ENCODE assay signal across 27 mouse cellular contexts in genomic region chr8:106642172-106642571, GRCm38 (mm10). TPM values are rescaled to one million over a fixed set of nuclear protein-coding genes. Genes with fewer than 3 reads are reported as not detected.
A peak's percentile ranks its signal among the peaks of the same experiment; 100 is the strongest.
DNase-seq lines count a peak whose midpoint lies in the region; ATAC-seq and TF ChIP-seq lines count a peak whose summit lies in the region.
"Had no signal": no experiment of that assay in that cellular context is flagged by ENCODE, and none has a peak within 500 bp of the region (broad histone marks: within the 10 kb centered on the region; RNA-seq: fewer than 3 reads in every experiment).

No protein-coding gene starts in this region.

- 78% methylated on average over 2 of the region's 2 CpGs for WGBS in kidney, embryonic 16.5 days
- WGBS in lung, postnatal 0 days = 74% methylated on average over 2 of the region's 2 CpGs
- 80% methylated on average over 2 of the region's 2 CpGs for WGBS in limb, embryonic 10.5 days
- 63% methylated on average over 2 of the region's 2 CpGs for WGBS in cerebellum, adult 2 months

- TF ChIP-seq EP300 in lung, postnatal 0 days (IDR thresholded peaks at IDR 0.05) = no peak

- TF ChIP-seq POLR2A in cerebellum, adult 2 months (IDR thresholded peaks at IDR 0.05; ENCODE audit: borderline replicate concordance, insufficient read depth, low read length) = no peak

- TF ChIP-seq CTCF in lung, postnatal 0 days (IDR thresholded peaks at IDR 0.05) = no peak
- TF ChIP-seq CTCF in cerebellum, adult 2 months (IDR thresholded peaks at IDR 0.05; ENCODE audit: borderline replicate concordance, insufficient read depth, low read depth, low read length) = no peak

- no peak overlapping the region for H3K27ac ChIP-seq in kidney, embryonic 16.5 days (ENCODE audit: low read length)
- peak overlapping the region; percentile 47; the same call in 1 of the 2 replicates for H3K27ac ChIP-seq in lung, postnatal 0 days (ENCODE audit: low read length)
- H3K27ac ChIP-seq in limb, embryonic 10.5 days = 0 out of 2 replicates have a peak overlapping the region, but pooled peaks have one; percentile 14
- no peak overlapping the region for H3K27ac ChIP-seq in cerebellum, adult 2 months (ENCODE audit: insufficient read depth, low read length)
- H3K27ac ChIP-seq: hindbrain, embryonic 12.5 days; hindbrain, postnatal 0 days; intestine, embryonic 15.5 days; kidney, postnatal 0 days; limb, embryonic 13.5 days; midbrain, embryonic 15.5 days had no signal

- H3K9me3 ChIP-seq in kidney, embryonic 16.5 days (ENCODE audit: low read length) = no peaks in the 10 kb centered on the region
- no peaks in the 10 kb centered on the region for H3K9me3 ChIP-seq in lung, postnatal 0 days (ENCODE audit: low read length)
- H3K9me3 ChIP-seq in limb, embryonic 10.5 days (replicated peaks) = no peaks in the 10 kb centered on the region
- H3K9me3 ChIP-seq: hindbrain, embryonic 12.5 days; intestine, embryonic 15.5 days; limb, embryonic 13.5 days; midbrain, embryonic 15.5 days had no signal

- no peak for ATAC-seq in kidney, embryonic 16.5 days (ENCODE audit: low FRiP score, low TSS enrichment)
- no peak for ATAC-seq in lung, postnatal 0 days
- ATAC-seq: forebrain, embryonic 14.5 days; hindbrain, postnatal 0 days; intestine, embryonic 15.5 days; midbrain, embryonic 15.5 days had no signal

- no peak overlapping the region for H3K4me3 ChIP-seq in kidney, embryonic 16.5 days (ENCODE audit: low read length)
- no peak overlapping the region for H3K4me3 ChIP-seq in lung, postnatal 0 days (ENCODE audit: low read depth, low read length)
- no peak overlapping the region for H3K4me3 ChIP-seq in limb, embryonic 10.5 days
- H3K4me3 ChIP-seq in cerebellum, adult 2 months (replicated peaks; ENCODE audit: insufficient read depth, low read depth, low read length) = no peak overlapping the region
- H3K4me3 ChIP-seq: hindbrain, embryonic 12.5 days; intestine, embryonic 15.5 days; limb, embryonic 13.5 days; midbrain, embryonic 15.5 days had no signal

- no peaks in the 10 kb centered on the region for H3K36me3 ChIP-seq in kidney, embryonic 16.5 days (ENCODE audit: insufficient read depth, low read length)
- no peaks in the 10 kb centered on the region for H3K36me3 ChIP-seq in lung, postnatal 0 days (ENCODE audit: insufficient read depth, low read length)
- no peaks in the 10 kb centered on the region for H3K36me3 ChIP-seq in limb, embryonic 10.5 days
- H3K36me3 ChIP-seq: hindbrain, embryonic 12.5 days; intestine, embryonic 15.5 days; limb, embryonic 13.5 days; midbrain, embryonic 15.5 days had no signal

- H3K4me2 ChIP-seq in kidney, embryonic 16.5 days (replicated peaks; ENCODE audit: low read depth, low read length) = no peak overlapping the region
- no peak overlapping the region for H3K4me2 ChIP-seq in lung, postnatal 0 days (replicated peaks; ENCODE audit: low read depth, low read length)
- H3K4me2 ChIP-seq: heart, embryonic 11.5 days; hindbrain, embryonic 12.5 days; intestine, embryonic 15.5 days; limb, embryonic 13.5 days; lung, embryonic 14.5 days; midbrain, embryonic 15.5 days had no signal

- no peak overlapping the region for H3K9ac ChIP-seq in kidney, embryonic 16.5 days (replicated peaks; ENCODE audit: low read length)
- no peak overlapping the region for H3K9ac ChIP-seq in lung, postnatal 0 days (replicated peaks; ENCODE audit: low read depth)
- H3K9ac ChIP-seq: hindbrain, embryonic 12.5 days; intestine, embryonic 15.5 days; limb, embryonic 13.5 days; lung, embryonic 14.5 days; midbrain, embryonic 15.5 days had no signal

- peak; percentile 35 to 50 for DNase-seq in kidney, postnatal 36 days
- no peak for DNase-seq in lung, postnatal 0 days (ENCODE audit: low spot score)
- DNase-seq in lung, postnatal 10 days = no peak
- DNase-seq in limb, embryonic 10.5 days (ENCODE audit: low spot score) = no peak
- peak; percentile 4 to 32 for DNase-seq in natural killer cell, adult 2 months (ENCODE audit: low spot score in 2 of 2)
- no peak for DNase-seq in cerebellum, adult 2 months
- no peak for DNase-seq in adrenal gland, adult 18-20 months (ENCODE audit: low spot score in 2 of 2)
- DNase-seq: adrenal gland, adult 8-10 months; cerebellum, adult 9-10 months; cerebellum, postnatal 36 days; gastrocnemius, postnatal 25 days; heart, adult 11 months; heart, postnatal 36 days; kidney, adult 2 months; layer of hippocampus, adult 9-11 months; lung, embryonic 14.5 days; right cerebral cortex, postnatal 4 days; thymus, postnatal 25 days had no signal

- no peaks in the 10 kb centered on the region for H3K27me3 ChIP-seq in kidney, embryonic 16.5 days (ENCODE audit: insufficient read depth, low read length)
- no peaks in the 10 kb centered on the region for H3K27me3 ChIP-seq in lung, postnatal 0 days (replicated peaks; ENCODE audit: insufficient read depth, low read length)
- no peaks in the 10 kb centered on the region for H3K27me3 ChIP-seq in limb, embryonic 10.5 days (ENCODE audit: low read depth, poor library complexity, severe bottlenecking)
- no peaks in the 10 kb centered on the region for H3K27me3 ChIP-seq in cerebellum, adult 2 months (ENCODE audit: control insufficient read depth, insufficient read depth, low read length)
- H3K27me3 ChIP-seq: hindbrain, embryonic 12.5 days; intestine, embryonic 15.5 days; limb, embryonic 13.5 days; midbrain, embryonic 15.5 days had no signal

- peaks cover 10% of the 10 kb centered on the region for H3K4me1 ChIP-seq in kidney, embryonic 16.5 days (ENCODE audit: insufficient read depth, low read length)
- H3K4me1 ChIP-seq in lung, postnatal 0 days (ENCODE audit: insufficient read depth, low read depth, low read length) = no peaks in the 10 kb centered on the region
- H3K4me1 ChIP-seq in limb, embryonic 10.5 days = peaks cover 9% of the 10 kb centered on the region; the same call in 1 of the 2 replicates
- no peaks in the 10 kb centered on the region for H3K4me1 ChIP-seq in cerebellum, adult 2 months (ENCODE audit: control insufficient read depth, insufficient read depth, low read length)
- H3K4me1 ChIP-seq: midbrain, embryonic 15.5 days had no signal

RNA-seq across cellular contexts. Expression of gene Cdh1, which starts 39.0 kb away (rescaled TPM):
- polyA plus RNA-seq in kidney, embryonic 16.5 days (2015; fragmentation: Nextera tagmentation; extraction: Ambion mirVana) = 104 and 108 TPM in 2 replicates
- polyA plus RNA-seq in lung, postnatal 0 days (2015; fragmentation: Nextera tagmentation; extraction: Ambion mirVana) = 88.2 and 106 TPM in 2 replicates
- 15.4 and 16.4 TPM in 2 replicates for polyA plus RNA-seq in limb, embryonic 10.5 days (2016; fragmentation: Nextera tagmentation; extraction: Ambion mirVana)
- polyA plus RNA-seq in cerebellum, adult 2 months (2012; rRNA removed) = 3.1 and 4.1 TPM in 2 replicates
- total RNA-seq in adrenal gland, adult 18-20 months (2021) = under 1 TPM; 0.16 to 0.27 TPM
- total RNA-seq: heart, postnatal 36 days had no signal

RNA-seq across cellular contexts. Expression of gene Tango6, which starts 40.7 kb away (rescaled TPM):
- polyA plus RNA-seq in kidney, embryonic 16.5 days (2015; fragmentation: Nextera tagmentation; extraction: Ambion mirVana) = 13.3 and 14.7 TPM in 2 replicates
- 3.5 and 3.7 TPM in 2 replicates for polyA plus RNA-seq in lung, postnatal 0 days (2015; fragmentation: Nextera tagmentation; extraction: Ambion mirVana)
- 15.5 and 16.1 TPM in 2 replicates for polyA plus RNA-seq in limb, embryonic 10.5 days (2016; fragmentation: Nextera tagmentation; extraction: Ambion mirVana)
- polyA plus RNA-seq in cerebellum, adult 2 months (2012; rRNA removed) = 5.3 and 5.5 TPM in 2 replicates
- 1 to 10 TPM; 7.1 to 8.4 TPM for total RNA-seq in adrenal gland, adult 18-20 months (2021)

Comparison
In these comparisons a context has a peak if more than half of its experiments do, and no peak if none do; other contexts are left out.
1. DNase-seq: peak in kidney, postnatal 36 days (2 of 2) and natural killer cell, adult 2 months (2 of 2); none in lung, postnatal 0 days (single experiment), lung, postnatal 10 days (single experiment), limb, embryonic 10.5 days (single experiment), cerebellum, adult 2 months (0 of 2) and adrenal gland, adult 18-20 months (0 of 2).
2. H3K27ac ChIP-seq: peak in lung, postnatal 0 days (single experiment) and limb, embryonic 10.5 days (single experiment); none in kidney, embryonic 16.5 days (single experiment) and cerebellum, adult 2 months (single experiment).